Mouse (Mus musculus) embryo, embryonic 11.5 days (tissue): ENCODE results near the gene Insl5.

Experiments used
- DNase-seq: peaks from one replicate; pipeline ENCODE4 v3.0.0-alpha.2; 2012; ENCODE audit warnings: low read depth, low spot score

The Insl5 gene

DNA sequence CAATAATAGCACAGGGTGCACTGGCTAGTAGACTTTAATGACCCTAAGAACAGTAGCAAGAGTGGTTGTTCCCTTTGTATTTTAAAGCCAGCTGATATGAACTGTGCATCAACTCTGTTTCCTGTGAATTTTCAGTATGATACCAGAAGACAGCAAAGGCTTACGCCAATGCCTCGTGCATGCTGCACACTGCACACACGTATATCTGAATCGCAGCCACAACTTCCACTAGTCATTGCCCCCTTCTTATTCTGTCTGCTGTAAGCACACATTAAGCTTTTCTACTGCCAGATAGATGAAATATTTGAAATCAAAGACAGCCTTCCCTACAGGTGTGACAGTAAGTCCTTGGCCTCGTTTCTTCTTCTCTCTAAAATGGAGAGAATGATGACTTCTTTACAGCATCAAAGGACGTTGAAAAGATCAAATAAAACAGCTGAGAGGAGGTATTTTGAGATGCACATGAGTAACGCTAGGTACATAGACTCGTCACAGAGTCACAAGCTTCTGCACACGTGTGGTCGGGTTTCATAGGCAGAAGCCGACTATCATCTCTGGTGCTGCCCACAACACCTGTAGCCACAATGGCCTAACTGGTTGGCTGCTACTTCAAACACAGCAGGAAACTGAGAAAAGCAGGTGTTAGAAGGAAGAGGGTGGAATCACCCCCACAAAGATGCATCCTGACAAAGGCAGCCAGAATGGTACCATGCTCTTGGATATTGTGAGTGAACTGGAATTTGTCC, 35.9 kb downstream of the Insl5 start:
- DNase-seq = no peak

GRCm38 (mm10) chr4:102990016-102990415, 36.6 kb downstream of the Insl5 start:
- DNase-seq = no peak

DNA sequence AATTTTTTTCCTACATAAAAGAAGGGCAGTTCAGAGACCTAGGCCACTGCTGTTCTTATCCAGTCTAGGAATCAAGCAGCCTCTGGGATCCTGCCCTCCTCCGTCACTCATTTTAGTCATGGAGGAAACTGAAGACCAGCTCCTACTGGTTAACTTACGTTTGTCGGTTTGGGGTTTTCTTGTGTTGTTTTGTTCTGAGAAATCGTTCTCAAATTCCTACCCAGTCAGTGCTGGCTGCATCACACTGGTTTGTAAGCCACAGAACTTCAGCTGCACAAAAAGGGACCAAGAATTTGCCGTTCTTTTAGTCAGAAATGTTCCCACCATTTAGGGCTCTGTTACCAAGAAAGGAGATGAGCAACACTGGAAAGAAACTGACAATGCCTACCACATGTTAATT, 37.3 kb downstream of the Insl5 start:
- DNase-seq = no peak

- no peak for DNase-seq
Measured at GRCm38 (mm10) chr4:102988526-102988925, 38.1 kb downstream of the Insl5 start.

DNA sequence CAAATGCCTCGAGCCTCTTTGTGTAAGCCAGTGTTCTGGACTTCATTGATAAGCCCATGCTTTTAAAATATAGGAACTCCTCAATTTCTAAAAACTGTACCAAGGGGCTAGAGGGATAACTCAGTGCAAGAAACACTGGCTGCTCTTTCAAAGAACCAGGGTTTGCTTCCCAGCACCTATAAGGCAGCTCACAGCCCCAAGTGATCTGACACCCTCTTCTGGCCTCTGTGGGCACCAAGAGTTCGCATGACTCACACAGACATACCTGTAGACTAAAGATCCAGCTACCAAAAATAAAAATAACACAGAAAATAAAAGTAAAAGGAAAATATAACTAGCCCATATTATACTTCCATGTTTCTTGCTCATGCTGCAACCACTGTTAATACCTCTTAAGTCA, 38.9 kb downstream of the Insl5 start:
- no peak for DNase-seq

- no peak for DNase-seq
Measured at GRCm38 (mm10) chr4:102987325-102987724, 39.3 kb downstream of the Insl5 start.

- DNase-seq = no peak
Measured at GRCm38 (mm10) chr4:102986917-102987316, 39.7 kb downstream of the Insl5 start.

DNA sequence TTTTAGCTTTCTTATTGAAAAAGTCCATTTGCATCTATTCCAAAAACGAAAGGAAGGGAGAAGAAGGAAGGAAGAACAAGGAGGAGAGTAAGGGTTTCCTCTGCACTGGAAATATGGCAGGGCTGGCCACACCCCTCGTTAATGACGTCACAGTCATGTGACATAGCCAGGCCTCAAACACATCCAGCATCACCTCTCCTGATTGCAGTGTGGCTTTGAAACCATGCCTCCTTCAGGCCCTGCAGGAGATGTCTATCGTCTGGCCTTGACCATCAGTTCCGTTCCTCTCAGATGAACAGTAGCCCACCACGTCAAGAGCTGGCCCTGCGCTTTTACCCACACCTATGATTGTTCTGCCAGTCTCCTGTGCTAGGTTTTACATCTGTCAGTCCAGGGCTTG, 40.5 kb downstream of the Insl5 start:
- no peak for DNase-seq

DNA sequence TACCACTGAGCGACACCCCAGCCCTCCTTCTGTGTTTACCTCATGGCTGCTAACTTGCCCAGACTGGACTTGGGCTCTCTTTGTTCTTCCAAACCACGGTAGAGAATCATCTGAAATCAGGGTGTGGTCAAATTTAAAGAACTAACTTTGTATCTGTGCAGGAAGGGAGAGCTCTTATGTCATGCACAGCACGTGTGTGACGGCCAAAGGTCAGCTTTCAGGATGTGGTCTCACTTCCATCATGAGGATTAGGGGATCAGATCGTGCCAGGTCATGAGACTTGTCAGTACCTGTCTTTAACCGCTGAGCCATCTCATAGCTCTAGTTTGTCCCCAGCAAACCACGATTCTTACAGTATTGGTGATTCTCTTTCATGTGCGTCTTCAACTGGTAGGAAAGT, 44.9 kb downstream of the Insl5 start:
- DNase-seq = no peak

DNA sequence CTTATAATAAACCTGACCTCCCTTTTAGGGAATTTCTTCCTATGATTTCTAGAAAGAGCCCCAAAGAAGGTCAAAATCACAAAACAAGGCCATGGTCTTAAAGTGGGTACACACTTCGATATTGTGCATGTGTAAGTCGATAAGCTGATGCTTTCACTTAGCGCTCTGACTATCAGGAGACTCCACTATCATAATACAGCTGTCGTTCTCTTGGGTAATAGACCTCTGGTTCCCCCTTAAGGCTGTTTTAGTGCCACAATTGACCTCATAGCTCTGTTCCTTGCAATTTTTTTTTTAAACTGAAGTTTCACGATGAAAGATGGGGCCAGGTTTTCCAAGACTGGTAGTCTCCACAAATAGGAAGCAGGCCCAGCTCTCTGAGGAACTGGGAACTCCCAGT, 47.3 kb downstream of the Insl5 start:
- DNase-seq = no peak

GRCm38 (mm10) chr4:102978440-102978839, 48.2 kb downstream of the Insl5 start, which contains the start of gene Tctex1d1:
Gene Tctex1d1, plus strand, starts transcription at chr4:102978606.
- peak; percentile 17 for DNase-seq

DNA sequence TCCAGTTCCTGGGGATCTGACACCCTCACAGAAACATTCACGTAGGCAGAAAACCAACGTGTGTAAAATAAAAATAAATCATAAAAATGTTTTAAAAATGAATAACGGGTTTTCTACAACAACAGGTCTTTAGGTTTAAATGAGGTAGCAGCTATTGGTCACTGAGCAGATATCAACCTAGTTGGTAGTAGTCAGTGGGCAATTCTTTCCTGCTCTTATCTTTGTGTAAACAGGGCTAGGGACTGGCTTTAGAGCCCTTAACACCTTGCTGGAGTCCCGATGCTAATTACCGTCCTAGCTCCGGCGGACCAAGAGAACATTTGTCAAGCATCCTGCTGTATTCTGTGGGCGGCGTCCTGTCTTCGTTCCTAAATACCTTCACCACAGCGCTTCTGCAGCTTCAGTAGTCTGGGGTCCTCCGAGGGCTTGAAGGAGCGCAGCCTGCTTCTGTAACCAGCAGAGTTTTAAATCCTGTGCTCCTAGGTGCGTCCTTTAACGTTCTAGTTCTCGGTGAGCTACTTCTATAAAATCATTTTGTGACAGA, 48.8 kb downstream of the Insl5 start:
- no peak for DNase-seq

- DNase-seq = no peak
Measured at GRCm38 (mm10) chr4:102976290-102977275, 50.1 kb downstream of the Insl5 start.

DNA sequence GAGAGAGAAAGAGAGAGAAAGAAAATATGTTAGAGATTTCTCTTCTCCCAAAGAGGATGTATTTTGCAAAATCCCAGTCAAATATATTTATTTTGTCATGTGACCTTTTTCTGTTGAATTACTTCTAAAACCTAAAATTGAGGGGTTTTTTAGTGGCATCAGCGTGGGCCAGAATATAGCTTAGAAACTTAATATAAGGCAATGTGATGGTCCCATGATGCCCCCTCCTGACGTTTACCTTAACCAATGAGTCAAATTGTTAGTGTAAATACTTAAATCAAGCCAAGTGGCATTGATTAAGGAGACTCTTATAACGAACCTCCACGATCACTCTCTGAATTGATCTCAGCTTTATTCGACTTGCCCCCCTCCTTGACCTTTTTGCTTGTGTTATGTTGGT, 52.5 kb downstream of the Insl5 start:
- DNase-seq = no peak

- DNase-seq = no peak
Measured at GRCm38 (mm10) chr4:102972071-102972470, 54.6 kb downstream of the Insl5 start.

DNA sequence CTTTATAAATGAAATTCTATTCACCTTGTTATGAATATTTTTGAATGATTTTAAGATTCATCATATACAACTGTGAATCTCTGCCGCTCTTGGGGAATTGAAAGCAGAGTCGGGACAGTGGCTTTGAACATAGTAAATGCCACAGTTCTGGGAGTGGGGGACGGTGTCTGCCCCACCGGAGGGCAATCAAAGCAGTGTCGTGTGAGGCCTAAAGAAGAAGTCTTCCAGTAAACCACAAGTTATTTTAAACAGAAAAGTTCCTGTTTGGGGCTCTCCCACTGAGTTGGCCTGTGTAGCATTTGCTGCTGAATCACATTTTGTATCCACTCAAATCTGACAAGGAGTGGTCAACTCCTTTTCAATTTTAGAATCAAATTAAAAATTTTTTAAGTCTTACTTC, 55.5 kb downstream of the Insl5 start:
- no peak for DNase-seq

- DNase-seq = no peak
Measured at GRCm38 (mm10) chr4:102969599-102969998, 57.0 kb downstream of the Insl5 start.
